Mouse (Mus musculus): ENCODE results near the gene Sp3.

- TF ChIP-seq CTCF (IDR thresholded peaks at IDR 0.05; ENCODE audit: low read depth) (no peak), EP300 (IDR thresholded peaks at IDR 0.05; ENCODE audit: low read depth) (no peak)
Observed at GRCm38 (mm10) chr2:72909046-72909445, 71.2 kb downstream of the Sp3 start.

All from heart, postnatal 0 days (tissue).